Mouse (Mus musculus) testis, adult 2 months (tissue): Measurements from ENCODE around the gene Gm20388. TPM values are rescaled to one million over a fixed set of nuclear protein-coding genes. Genes with fewer than 3 reads are reported as not detected.
"Not testable (repeated sequence)": the region's sequence is repeated elsewhere in the genome, so short reads cannot be mapped to it uniquely, and the experiment has no call there.

Source experiments
- H3K27ac ChIP-seq: fragments of 200-500 bp; 2 replicates; pipeline ENCODE4 v1.5.1; 2012; ENCODE audit warnings: low read depth, low read length; ENCODE audit not compliant: control insufficient read depth, insufficient read depth
- H3K27me3 ChIP-seq: fragments of 200-500 bp; 2 replicates; pipeline ENCODE4 v1.6.1; 2012; ENCODE audit warnings: mild to moderate bottlenecking, low read length, moderate library complexity; ENCODE audit not compliant: control insufficient read depth, insufficient read depth
- H3K36me3 ChIP-seq: fragments of 200-500 bp; 2 replicates; pipeline ENCODE4 v1.6.1; 2012; ENCODE audit warnings: mild to moderate bottlenecking, low read length; ENCODE audit not compliant: control insufficient read depth, insufficient read depth
- H3K4me1 ChIP-seq: fragments of 200-500 bp; 2 replicates; pipeline ENCODE4 v1.6.1; 2012; ENCODE audit warnings: low read length; ENCODE audit not compliant: control insufficient read depth, insufficient read depth
- H3K4me3 ChIP-seq: fragments of 200-500 bp; 2 replicates; pipeline ENCODE4 v1.5.1; 2012; ENCODE audit warnings: low read depth, mild to moderate bottlenecking, low read length, moderate library complexity, mixed read lengths; ENCODE audit not compliant: control insufficient read depth
- CTCF ChIP-seq: fragments of 200-500 bp; IDR thresholded peaks from 2 replicates; pipeline ENCODE4 v1.5.1; 2012; ENCODE audit warnings: low read depth, mild to moderate bottlenecking, inconsistent platforms, low read length, moderate library complexity; ENCODE audit not compliant: control insufficient read depth, insufficient read depth, insufficient replicate concordance
- POLR2A ChIP-seq: fragments of 200-500 bp; IDR thresholded peaks from 2 replicates; pipeline ENCODE4 v1.6.1; 2012; ENCODE audit warnings: low read depth, mild to moderate bottlenecking, inconsistent platforms, low read length, moderate library complexity; ENCODE audit not compliant: control insufficient read depth
- polyA plus RNA-seq: library from polyadenylated mRNA; depleted of rRNA; stranded (reverse); fragments of >200 nt; gene quantifications from 2 replicates; pipeline ENCODE4 v1.2.3, GENCODE M21; 2012

The Gm20388 gene
- polyA plus RNA-seq, 1 experiment = 5.6 TPM

DNA sequence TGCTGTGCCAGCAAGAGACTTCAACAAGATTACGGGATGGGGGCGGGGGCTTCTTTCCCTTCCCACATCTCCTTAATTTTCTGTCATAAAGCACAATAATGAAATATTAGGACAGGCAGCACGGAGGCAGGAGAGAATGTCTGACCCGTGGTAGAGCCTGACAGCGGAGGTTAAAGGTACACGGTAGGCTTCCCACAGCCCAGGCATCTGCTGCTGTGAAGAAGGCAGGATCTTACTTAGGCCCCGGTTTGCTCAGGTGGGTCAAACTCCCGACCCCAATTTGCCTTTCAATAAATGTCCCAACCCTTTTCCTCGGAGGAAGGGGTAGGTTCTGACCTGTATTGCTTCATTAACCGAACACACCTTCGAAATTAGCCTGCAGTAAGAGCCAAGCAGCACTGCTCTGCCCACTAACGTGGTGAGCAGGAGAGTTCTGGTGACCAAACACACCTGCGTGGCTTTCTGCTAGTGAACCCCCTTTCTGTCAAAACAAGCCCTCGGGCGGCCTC is 3894.6 kb downstream of the Gm20388 start:
- H3K27ac ChIP-seq = no peak overlapping the region
- H3K4me1 ChIP-seq = peaks cover 7% of the 10 kb centered on the region; the same call in 1 of the 2 replicates
- H3K4me3 ChIP-seq = peak overlapping the region; percentile 92
- TF ChIP-seq POLR2A (no peak), CTCF (no peak)
- H3K36me3 ChIP-seq = no peaks in the 10 kb centered on the region
- H3K27me3 ChIP-seq = no peaks in the 10 kb centered on the region

DNA sequence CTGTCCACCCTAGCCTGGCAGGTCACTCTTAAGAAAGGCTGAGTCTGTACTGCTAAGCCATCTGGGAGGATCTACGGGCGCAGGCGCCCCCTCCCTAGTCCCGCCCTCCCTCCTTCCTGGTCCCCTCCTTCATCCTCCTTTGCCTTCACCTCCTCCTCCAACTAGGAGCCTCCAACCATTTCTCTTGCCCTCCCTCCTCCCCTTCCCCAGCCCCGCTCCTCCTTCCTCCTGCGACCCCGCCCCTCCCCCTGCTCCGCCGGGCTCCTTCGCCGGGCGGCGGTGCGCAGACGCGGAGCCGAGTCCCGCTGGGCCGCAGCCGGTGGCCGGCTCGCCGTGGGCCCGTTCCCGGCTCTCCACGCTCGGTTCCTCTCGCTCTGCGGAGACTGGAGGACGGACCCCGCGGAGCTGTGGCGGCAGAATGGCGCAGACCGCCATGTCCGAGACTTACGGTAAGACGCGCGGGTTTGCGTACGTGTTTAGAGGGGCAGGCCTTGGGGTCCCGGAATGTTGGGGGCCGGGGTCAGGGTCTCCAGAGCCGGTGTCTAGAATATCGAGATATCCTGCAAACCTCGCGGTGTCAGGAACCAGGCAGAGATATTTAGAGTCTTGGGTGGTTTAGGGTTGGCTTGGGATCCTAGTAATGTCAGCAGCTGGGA is 3895.2 kb downstream of the Gm20388 start, which contains the start of gene Rab4a:
Gene Rab4a (plus strand): TSS at position 268 of the 656 bp plus-strand sequence.
- Histone ChIP-seq H3K4me3 (peak within 1 kb of the TSS; percentile 92), H3K27me3 (no peaks in the 10 kb centered on the region), H3K36me3 (no peaks in the 10 kb centered on the region), H3K27ac (peak within 1 kb of the TSS; percentile 59; the same call in 1 of the 2 replicates), H3K4me1 (peaks cover 7% of the 10 kb centered on the region; the same call in 1 of the 2 replicates)
- TF ChIP-seq POLR2A = no peak
- no peak for TF ChIP-seq CTCF

DNA sequence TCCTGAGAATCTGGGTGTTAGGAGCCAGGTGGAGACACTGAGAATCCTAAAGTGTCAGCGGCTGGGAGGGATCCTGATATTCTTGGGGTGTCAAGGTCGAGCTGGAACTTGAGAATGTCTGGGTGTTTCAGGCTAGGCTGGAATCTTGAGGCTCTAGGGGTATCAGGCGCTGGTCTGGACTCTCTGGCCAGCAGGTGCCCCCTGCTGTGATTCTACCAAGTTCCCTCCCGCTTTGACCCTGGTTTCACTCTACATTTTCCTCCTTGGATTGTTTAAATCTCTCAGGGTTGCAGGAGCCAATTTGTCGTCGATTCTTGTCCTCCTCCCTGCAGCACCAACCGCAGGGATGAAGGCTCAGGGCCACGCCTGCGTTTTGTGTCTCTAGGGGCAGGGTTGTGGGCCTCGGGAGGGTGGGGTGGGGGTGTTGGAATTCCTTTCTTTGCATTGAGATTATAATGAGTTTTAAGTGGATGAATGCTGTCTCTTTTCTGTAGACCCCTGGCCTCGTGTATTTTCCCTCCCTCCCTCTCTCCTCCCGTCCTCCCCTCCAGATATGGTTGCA is 3895.8 kb downstream of the Gm20388 start:
- TF ChIP-seq CTCF (no peak), POLR2A (no peak)

DNA sequence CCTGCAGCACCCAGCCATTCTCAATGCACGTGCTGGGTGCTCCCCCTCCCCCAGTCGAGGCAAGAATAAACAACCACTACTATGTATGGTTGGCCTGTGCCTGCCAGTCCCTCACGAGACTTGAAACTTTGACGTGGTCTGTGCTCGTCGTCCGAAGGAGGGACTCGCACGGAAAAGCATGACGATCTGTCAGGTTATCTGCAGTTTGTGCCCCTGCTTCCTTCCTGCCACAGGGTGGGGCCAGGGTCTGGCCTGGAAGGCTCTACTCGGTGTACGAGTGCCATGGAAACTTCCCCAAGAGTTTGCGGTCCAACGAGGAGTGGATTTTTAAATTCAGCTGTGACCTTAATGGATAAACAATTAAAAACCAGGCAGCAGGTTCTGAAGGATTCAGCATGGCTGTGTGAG is 3896.4 kb downstream of the Gm20388 start:
- Histone ChIP-seq H3K36me3 (no peaks in the 10 kb centered on the region), H3K27ac (no peak overlapping the region), H3K4me3 (no peak overlapping the region; the same call in 1 of the 2 replicates), H3K27me3 (no peaks in the 10 kb centered on the region), H3K4me1 (peaks cover 7% of the 10 kb centered on the region; the same call in 1 of the 2 replicates)
- TF ChIP-seq CTCF = no peak
- TF ChIP-seq POLR2A = no peak

More for the DNA sequence above, 3895.8 kb downstream of the Gm20388 start:
- peaks cover 7% of the 10 kb centered on the region; the same call in 1 of the 2 replicates for H3K4me1 ChIP-seq
- H3K27ac ChIP-seq = no peak overlapping the region; the same call in 1 of the 2 replicates
- no peaks in the 10 kb centered on the region for H3K36me3 ChIP-seq
- H3K4me3 ChIP-seq = peak overlapping the region; percentile 92
- H3K27me3 ChIP-seq = no peaks in the 10 kb centered on the region

DNA sequence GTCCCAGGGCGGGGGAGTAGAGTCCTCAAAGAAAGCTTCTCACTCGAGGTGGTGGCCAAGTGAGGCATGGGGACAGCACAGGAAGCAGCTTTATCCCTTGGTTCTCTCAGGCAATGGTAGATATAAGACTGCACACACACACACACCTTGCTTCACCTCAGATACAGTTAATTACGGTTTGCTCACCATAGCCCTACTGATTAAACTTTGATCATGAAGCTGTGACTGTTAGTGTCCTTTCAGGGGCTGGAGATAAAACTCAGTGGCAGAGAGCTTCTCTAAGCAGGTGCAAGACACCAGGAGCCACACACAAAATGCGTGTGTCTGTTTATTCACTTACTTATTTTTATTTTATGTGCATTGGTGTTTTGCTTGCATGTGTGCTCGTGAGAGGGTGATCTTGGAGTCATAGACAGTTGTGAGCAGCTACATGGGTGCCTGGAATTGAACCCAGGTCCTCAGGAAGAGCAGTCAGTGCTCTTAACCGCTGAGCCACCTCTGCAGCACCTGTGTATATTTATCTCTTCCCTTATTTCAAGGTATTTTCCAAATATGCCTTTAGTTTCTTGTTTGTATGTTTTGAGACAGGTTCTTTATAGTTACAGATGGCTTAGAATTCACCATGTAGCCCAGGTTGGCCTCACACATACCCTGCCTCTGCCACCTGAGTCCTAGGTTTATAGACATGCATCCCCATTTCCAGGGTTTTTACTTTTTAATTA is 3897.4 kb downstream of the Gm20388 start:
- peaks cover 7% of the 10 kb centered on the region; the same call in 1 of the 2 replicates for H3K4me1 ChIP-seq
- H3K27me3 ChIP-seq = no peaks in the 10 kb centered on the region
- no peak for TF ChIP-seq CTCF
- TF ChIP-seq POLR2A = no peak
- no peak overlapping the region for H3K27ac ChIP-seq
- no peaks in the 10 kb centered on the region for H3K36me3 ChIP-seq
- H3K4me3 ChIP-seq = no peak overlapping the region

DNA sequence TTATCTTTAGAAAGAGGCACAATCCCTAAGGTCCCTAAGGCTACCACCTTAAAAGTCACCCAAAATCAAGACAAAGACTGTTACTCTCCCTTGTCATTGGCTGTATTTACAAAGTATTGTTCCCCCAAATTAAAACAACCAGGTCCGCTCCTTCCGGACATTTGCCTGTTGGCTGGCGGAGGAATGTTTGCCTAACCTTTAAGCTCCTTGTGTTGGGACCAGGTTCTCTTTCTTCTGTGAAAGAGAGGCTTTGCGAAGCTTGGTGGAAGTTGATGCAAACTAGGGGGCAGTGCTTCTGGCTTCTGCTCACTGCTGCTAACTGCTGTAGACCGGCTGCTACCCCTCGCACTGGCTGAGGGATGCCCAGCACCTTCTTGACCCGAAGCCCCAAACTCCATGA is 3898.0 kb downstream of the Gm20388 start:
- no peaks in the 10 kb centered on the region for H3K36me3 ChIP-seq
- H3K4me3 ChIP-seq = no peak overlapping the region
- peaks cover 7% of the 10 kb centered on the region; the same call in 1 of the 2 replicates for H3K4me1 ChIP-seq
- no peak overlapping the region for H3K27ac ChIP-seq
- TF ChIP-seq POLR2A = no peak
- H3K27me3 ChIP-seq = no peaks in the 10 kb centered on the region

DNA sequence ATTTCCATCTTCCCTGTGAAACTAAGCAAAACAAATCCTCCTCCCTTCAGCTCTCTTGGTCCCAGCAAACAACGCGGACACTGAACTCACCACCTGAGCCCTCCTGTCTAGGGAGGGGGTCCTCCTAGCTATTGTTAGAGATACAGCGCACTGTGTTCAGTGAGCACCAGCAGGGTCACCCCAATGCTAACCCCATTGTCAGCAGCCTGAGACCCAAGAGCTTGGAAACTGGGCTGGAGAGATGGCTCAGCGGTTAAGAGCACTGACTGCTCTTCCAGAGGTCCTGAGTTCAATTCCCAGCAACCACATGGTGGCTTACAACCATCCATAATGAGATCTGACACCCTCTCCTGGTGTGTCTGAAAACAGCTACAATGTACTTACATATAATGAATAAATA is 3898.7 kb downstream of the Gm20388 start:
- not testable (repeated sequence) for H3K4me1 ChIP-seq

More for the DNA sequence above, 3898.7 kb downstream of the Gm20388 start:
- not testable (repeated sequence) for H3K4me3 ChIP-seq, H3K27ac ChIP-seq, H3K27me3 ChIP-seq, H3K36me3 ChIP-seq
